Mouse (Mus musculus): ENCODE data around the gene Gm20388.
A peak's percentile ranks its signal among the peaks of the same experiment; 100 is the strongest.
"Not testable (repeated sequence)": the region's sequence is repeated elsewhere in the genome, so short reads cannot be mapped to it uniquely, and the experiment has no call there.

Gene Gm20388

GRCm38 (mm10) chr8:124169749-124170148 lies 4259.1 kb downstream of the Gm20388 start:
- DNase-seq (ENCODE audit: low spot score in 2 of 2), result no peak

GRCm38 (mm10) chr8:124170671-124171070 lies 4260.0 kb downstream of the Gm20388 start:
- no peak for DNase-seq (ENCODE audit: low spot score in 2 of 2)

- DNase-seq (ENCODE audit: low spot score in 2 of 2), result peak in 1 of 2 experiments; percentile 58
Observed at GRCm38 (mm10) chr8:124171557-124172528, 4261.2 kb downstream of the Gm20388 start.

GRCm38 (mm10) chr8:124173688-124174087 lies 4263.0 kb downstream of the Gm20388 start:
- no peak for DNase-seq (ENCODE audit: low spot score in 2 of 2)

- DNase-seq (ENCODE audit: low spot score in 2 of 2), result no peak
Observed at GRCm38 (mm10) chr8:124176133-124176532, 4265.5 kb downstream of the Gm20388 start.

GRCm38 (mm10) chr8:124177092-124177491 lies 4266.5 kb downstream of the Gm20388 start:
- DNase-seq (ENCODE audit: low spot score in 2 of 2), result not testable (repeated sequence)

GRCm38 (mm10) chr8:124180681-124181445 lies 4270.2 kb downstream of the Gm20388 start:
- DNase-seq (ENCODE audit: low spot score in 2 of 2), result no peak

- no peak for DNase-seq (ENCODE audit: low spot score in 2 of 2)
Observed at GRCm38 (mm10) chr8:124181751-124182150, 4271.1 kb downstream of the Gm20388 start.

- peak in 1 of 2 experiments; percentile 61 for DNase-seq (ENCODE audit: low spot score in 2 of 2)
Observed at GRCm38 (mm10) chr8:124182224-124182623, 4271.6 kb downstream of the Gm20388 start.

GRCm38 (mm10) chr8:124184078-124184477 lies 4273.4 kb downstream of the Gm20388 start:
- no peak for DNase-seq (ENCODE audit: low spot score in 2 of 2)

GRCm38 (mm10) chr8:124184507-124184906 lies 4273.9 kb downstream of the Gm20388 start:
- no peak for DNase-seq (ENCODE audit: low spot score in 2 of 2)

GRCm38 (mm10) chr8:124185081-124185480 lies 4274.4 kb downstream of the Gm20388 start:
- DNase-seq (ENCODE audit: low spot score in 2 of 2), result no peak

GRCm38 (mm10) chr8:124190388-124190787 lies 4279.7 kb downstream of the Gm20388 start:
- no peak for DNase-seq (ENCODE audit: low spot score in 2 of 2)

GRCm38 (mm10) chr8:124192242-124192641 lies 4281.6 kb downstream of the Gm20388 start:
- no peak for DNase-seq (ENCODE audit: low spot score in 2 of 2)

- peak; percentile 36 to 68 for DNase-seq (ENCODE audit: low spot score in 2 of 2)
Observed at GRCm38 (mm10) chr8:124192976-124193375, 4282.3 kb downstream of the Gm20388 start.

- DNase-seq (ENCODE audit: low spot score in 2 of 2), result no peak
Observed at GRCm38 (mm10) chr8:124193992-124194391, 4283.4 kb downstream of the Gm20388 start.

- no peak for DNase-seq (ENCODE audit: low spot score in 2 of 2)
Observed at GRCm38 (mm10) chr8:124196195-124196594, 4285.6 kb downstream of the Gm20388 start.

- DNase-seq (ENCODE audit: low spot score in 2 of 2), result no peak
Observed at GRCm38 (mm10) chr8:124196797-124197196, 4286.2 kb downstream of the Gm20388 start.

GRCm38 (mm10) chr8:124198230-124198629 lies 4287.6 kb downstream of the Gm20388 start:
- DNase-seq (ENCODE audit: low spot score in 2 of 2), result no peak

- DNase-seq (ENCODE audit: low spot score in 2 of 2), result no peak
Observed at GRCm38 (mm10) chr8:124200400-124200799, 4289.8 kb downstream of the Gm20388 start.

- no peak for DNase-seq (ENCODE audit: low spot score in 2 of 2)
Observed at GRCm38 (mm10) chr8:124201706-124202105, 4291.1 kb downstream of the Gm20388 start.

GRCm38 (mm10) chr8:124202895-124203294 lies 4292.3 kb downstream of the Gm20388 start:
- DNase-seq (ENCODE audit: low spot score in 2 of 2), result no peak

Data from left cerebral cortex, adult 9 months (tissue).